Mouse (Mus musculus) liver, embryonic 11.5 days (tissue): ENCODE data around the gene Mre11a. TPM values are rescaled to one million over a fixed set of nuclear protein-coding genes. Genes with fewer than 3 reads are reported as not detected.

ENCODE experiments used
- ATAC-seq: fragments of 200-750 bp; cut with Nextera tagmentation; replicated peaks from 2 replicates; pipeline ENCODE4 v1.8.0; 2017; ENCODE audit warnings: moderate number of reproducible peaks, mild to moderate bottlenecking, moderate TSS enrichment, moderate library complexity; ENCODE audit not compliant: low FRiP score
- DNase-seq: peaks from one replicate; pipeline ENCODE4 v3.0.0-alpha.2; 2017; ENCODE audit warnings: low spot score
- H3K27ac ChIP-seq: fragments of 300-500 bp; sonication (generic); 2 replicates; pipeline ENCODE4 v1.5.1; 2014; ENCODE audit warnings: mild to moderate bottlenecking, low read depth, low read length, control low read depth
- H3K27me3 ChIP-seq: fragments of 300-500 bp; sonication (generic); replicated peaks from 2 replicates; pipeline ENCODE4 v1.6.1; 2014; ENCODE audit warnings: low read length, mixed read lengths; ENCODE audit not compliant: control insufficient read depth, insufficient read depth
- H3K36me3 ChIP-seq: fragments of 300-500 bp; sonication (generic); 2 replicates; pipeline ENCODE4 v1.6.1; 2014; ENCODE audit warnings: mild to moderate bottlenecking, low read length, moderate library complexity, mixed read lengths; ENCODE audit not compliant: control insufficient read depth, insufficient read depth
- H3K4me1 ChIP-seq: fragments of 300-500 bp; sonication (generic); replicated peaks from 2 replicates; pipeline ENCODE4 v1.6.1; 2014; ENCODE audit warnings: low read length, mixed read lengths; ENCODE audit not compliant: control insufficient read depth, insufficient read depth
- H3K4me2 ChIP-seq: fragments of 300-500 bp; sonication (generic); 2 replicates; pipeline ENCODE4 v1.6.1; 2014; ENCODE audit warnings: mild to moderate bottlenecking, control low read depth, moderate library complexity
- H3K4me3 ChIP-seq: fragments of 300-500 bp; sonication (generic); 2 replicates; pipeline ENCODE4 v1.5.1; 2014; ENCODE audit warnings: low read depth, low read length, control low read depth
- H3K9ac ChIP-seq: fragments of 300-500 bp; sonication (generic); 2 replicates; pipeline ENCODE4 v1.6.1; 2014; ENCODE audit warnings: low read depth, low read length, control low read depth
- H3K9me3 ChIP-seq: fragments of 300-500 bp; sonication (generic); 2 replicates; pipeline ENCODE4 v1.6.1; 2016; ENCODE audit warnings: low read length, inconsistent platforms, mixed read lengths; ENCODE audit not compliant: control insufficient read depth
- WGBS: fragments of 180-500 bp; shearing (Covaris S2); extraction: QIAGEN DNeasy Blood & Tissue Kit; methylation state at CpG from one replicate; pipeline ENCODE4 v1.1.7; 2014; 5-methylcytosine and 5-hydroxymethylcytosine counted together
- polyA plus RNA-seq: library from polyadenylated mRNA; unstranded; fragments of >200 nt; fragmentation: Nextera tagmentation; extraction: Ambion mirVana; gene quantifications from 2 replicates; pipeline ENCODE4 v1.2.1, GENCODE M21; 2014

Mre11a gene
- polyA plus RNA-seq, 1 experiment from 2014 or later: 33.5 TPM

- peaks cover 17% of the 10 kb centered on the region for H3K27me3 ChIP-seq
- H3K4me1 ChIP-seq: peaks cover 6% of the 10 kb centered on the region; the same call in 1 of the 2 replicates
- DNase-seq: no peak
- ATAC-seq: no peak
- H3K9ac ChIP-seq: no peak overlapping the region
- H3K4me2 ChIP-seq: no peak overlapping the region
- H3K4me3 ChIP-seq: no peak overlapping the region
- H3K36me3 ChIP-seq: no peaks in the 10 kb centered on the region
- no peak overlapping the region for H3K27ac ChIP-seq
- H3K9me3 ChIP-seq: no peaks in the 10 kb centered on the region
- 78% methylated on average over 3 of the region's 3 CpGs for WGBS
These were observed 30.0 kb upstream of the Mre11a start for GRCm38 (mm10) chr9:14754469-14754868.

- no peak overlapping the region for H3K4me2 ChIP-seq
- DNase-seq (no peak), ATAC-seq (no peak)
- H3K27me3 ChIP-seq: no peaks in the 10 kb centered on the region
- no peaks in the 10 kb centered on the region for H3K9me3 ChIP-seq
- H3K4me3 ChIP-seq: no peak overlapping the region
- WGBS: 47% methylated on average over 7 of the region's 7 CpGs
- H3K27ac ChIP-seq: no peak overlapping the region
- no peaks in the 10 kb centered on the region for H3K4me1 ChIP-seq
- no peaks in the 10 kb centered on the region for H3K36me3 ChIP-seq
- no peak overlapping the region for H3K9ac ChIP-seq
These were observed 25.9 kb upstream of the Mre11a start for GRCm38 (mm10) chr9:14758590-14758989.

GRCm38 (mm10) chr9:14759261-14759660 lies 25.2 kb upstream of the Mre11a start:
- Histone ChIP-seq H3K27ac (no peak overlapping the region), H3K4me1 (no peaks in the 10 kb centered on the region), H3K9ac (no peak overlapping the region), H3K4me3 (no peak overlapping the region), H3K4me2 (no peak overlapping the region), H3K36me3 (no peaks in the 10 kb centered on the region), H3K27me3 (no peaks in the 10 kb centered on the region), H3K9me3 (no peaks in the 10 kb centered on the region)
- DNase-seq: no peak
- no peak for ATAC-seq

- Histone ChIP-seq H3K4me2 (no peak overlapping the region), H3K4me1 (no peaks in the 10 kb centered on the region), H3K27ac (no peak overlapping the region), H3K36me3 (no peaks in the 10 kb centered on the region), H3K27me3 (no peaks in the 10 kb centered on the region; the same call in 1 of the 2 replicates), H3K4me3 (no peak overlapping the region), H3K9ac (no peak overlapping the region), H3K9me3 (no peaks in the 10 kb centered on the region)
- ATAC-seq (no peak), DNase-seq (no peak)
- WGBS: 26% methylated on average over 7 of the region's 7 CpGs
These were observed 19.7 kb upstream of the Mre11a start for GRCm38 (mm10) chr9:14764765-14765164.

- H3K27ac ChIP-seq: no peak overlapping the region
- H3K4me2 ChIP-seq: no peak overlapping the region
- ATAC-seq (no peak), DNase-seq (no peak)
- peaks cover 12% of the 10 kb centered on the region for H3K27me3 ChIP-seq
- H3K4me3 ChIP-seq: no peak overlapping the region
- no peaks in the 10 kb centered on the region for H3K4me1 ChIP-seq
- no peak overlapping the region for H3K9ac ChIP-seq
- no peaks in the 10 kb centered on the region for H3K9me3 ChIP-seq
- 62% methylated on average over 6 of the region's 6 CpGs for WGBS
- no peaks in the 10 kb centered on the region for H3K36me3 ChIP-seq
These were observed 14.6 kb upstream of the Mre11a start for GRCm38 (mm10) chr9:14769811-14770210.

GRCm38 (mm10) chr9:14770803-14771471 lies 13.5 kb upstream of the Mre11a start, which contains the start of gene 1700012B09Rik:
TSS of gene 1700012B09Rik (minus strand) at chr9:14771030.
- 26% methylated on average over 23 of the region's 23 CpGs for WGBS
- Histone ChIP-seq H3K9ac (no peak within 1 kb of the TSS), H3K36me3 (no peaks in the 10 kb centered on the region), H3K27ac (no peak within 1 kb of the TSS), H3K4me2 (no peak within 1 kb of the TSS), H3K4me3 (no peak within 1 kb of the TSS), H3K4me1 (no peaks in the 10 kb centered on the region), H3K9me3 (no peaks in the 10 kb centered on the region), H3K27me3 (peaks cover 12% of the 10 kb centered on the region)
- no peak for DNase-seq
- no peak for ATAC-seq

GRCm38 (mm10) chr9:14772074-14772473 lies 12.4 kb upstream of the Mre11a start:
- DNase-seq (no peak), ATAC-seq (no peak)
- Histone ChIP-seq H3K4me1 (no peaks in the 10 kb centered on the region), H3K27me3 (peaks cover 12% of the 10 kb centered on the region), H3K9me3 (no peaks in the 10 kb centered on the region), H3K36me3 (no peaks in the 10 kb centered on the region), H3K4me3 (no peak overlapping the region), H3K27ac (no peak overlapping the region), H3K4me2 (no peak overlapping the region), H3K9ac (no peak overlapping the region)
- 84% methylated on average over 2 of the region's 2 CpGs for WGBS

- Histone ChIP-seq H3K9ac (no peak overlapping the region), H3K4me2 (no peak overlapping the region), H3K4me3 (no peak overlapping the region), H3K27ac (no peak overlapping the region), H3K9me3 (no peaks in the 10 kb centered on the region), H3K36me3 (no peaks in the 10 kb centered on the region), H3K27me3 (peaks cover 12% of the 10 kb centered on the region), H3K4me1 (no peaks in the 10 kb centered on the region)
- no peak for ATAC-seq
- whole genome bisulfite sequencing: 46% methylated on average over 2 of the region's 2 CpGs
- DNase-seq: no peak
These were observed 10.6 kb upstream of the Mre11a start for GRCm38 (mm10) chr9:14773813-14774212.

- no peak overlapping the region for H3K4me3 ChIP-seq
- H3K4me2 ChIP-seq: no peak overlapping the region
- H3K36me3 ChIP-seq: peaks cover 15% of the 10 kb centered on the region
- WGBS: 55% methylated on average over 13 of the region's 13 CpGs
- H3K4me1 ChIP-seq: no peaks in the 10 kb centered on the region
- H3K27ac ChIP-seq: no peak overlapping the region
- no peaks in the 10 kb centered on the region for H3K9me3 ChIP-seq
- DNase-seq: no peak
- ATAC-seq: no peak
- H3K27me3 ChIP-seq: no peaks in the 10 kb centered on the region
- H3K9ac ChIP-seq: no peak overlapping the region
These were observed 6.1 kb upstream of the Mre11a start for GRCm38 (mm10) chr9:14778341-14778740.
